Mouse (Mus musculus) left cerebral cortex, adult 11 months (tissue): ENCODE results near the gene Abca2.

Experiments used
- DNase-seq: peaks from one replicate; pipeline ENCODE4 v3.0.0; 2022; ENCODE audit warnings: low spot score

The Abca2 gene

DNA sequence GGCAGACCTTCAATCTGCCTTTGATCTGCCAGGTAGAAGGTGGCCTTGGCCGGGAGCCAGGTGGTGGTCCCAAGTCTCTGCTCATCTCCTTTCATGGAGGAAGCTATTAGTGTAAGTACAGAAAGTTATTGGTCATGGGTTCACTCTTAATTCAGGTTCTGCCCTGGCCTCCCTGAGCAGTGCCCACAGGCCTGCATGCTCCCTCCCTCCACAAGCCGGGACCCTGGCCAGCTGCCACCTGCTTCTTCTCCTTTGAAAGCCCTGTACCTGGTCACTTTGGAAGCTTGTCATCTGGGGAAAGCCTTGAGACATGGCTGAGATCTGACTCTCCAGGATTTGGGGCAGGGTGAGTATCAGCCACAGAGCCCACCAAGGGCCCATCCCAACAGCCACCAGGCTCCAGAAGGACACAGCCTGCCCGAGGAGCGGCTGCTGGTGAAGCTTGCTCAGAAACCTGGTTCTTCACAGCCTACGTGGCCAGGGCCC lies 65.0 kb downstream of the Abca2 start, which contains the start of gene Lcn12:
TSS of gene Lcn12 (minus strand) at position 436 of the 486 bp plus-strand sequence.
- DNase-seq, result no peak

DNA sequence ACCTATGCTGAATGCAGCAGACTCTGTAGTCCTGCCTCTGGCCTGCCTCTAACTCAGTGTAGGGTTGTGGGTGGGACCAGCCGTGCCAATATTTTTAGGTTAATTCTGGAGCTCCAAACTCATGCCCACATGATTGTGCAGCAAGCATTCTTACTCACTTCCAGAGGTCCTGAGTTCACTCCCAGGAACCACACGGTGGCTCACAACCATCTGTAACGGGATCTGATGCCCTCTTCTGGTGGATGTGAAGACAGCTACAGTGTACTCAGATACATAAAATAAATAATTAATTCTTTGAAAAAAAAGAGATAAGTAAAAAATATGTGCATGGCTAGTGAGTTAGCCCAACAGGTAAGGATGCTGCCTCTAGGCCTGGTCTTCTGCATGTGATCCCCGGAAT lies 68.0 kb downstream of the Abca2 start:
- DNase-seq, result no peak
